Mouse (Mus musculus) ES-E14 (cell line): ENCODE results near the gene Gstp1. TPM values are rescaled to one million over a fixed set of nuclear protein-coding genes. Genes with fewer than 3 reads are reported as not detected.
A peak's percentile ranks its signal among the peaks of the same experiment; 100 is the strongest.
"Not testable (repeated sequence)": the region's sequence is repeated elsewhere in the genome, so short reads cannot be mapped to it uniquely, and the experiment has no call there.

Experiments
- DNase-seq: peaks from one replicate; pipeline ENCODE4 v3.0.0-alpha.2; 2013; ENCODE audit warnings: low read depth, low spot score
- H3K27ac ChIP-seq: 2 replicates; pipeline ENCODE4 v1.5.1; 2012; ENCODE audit warnings: low read depth, mild to moderate bottlenecking, low read length, moderate library complexity, mixed read lengths; ENCODE audit not compliant: poor library complexity, insufficient read depth, severe bottlenecking
- H3K36me3 ChIP-seq: 2 replicates; pipeline ENCODE4 v1.6.1; 2012; ENCODE audit warnings: mild to moderate bottlenecking, low read length, moderate library complexity, mixed read lengths; ENCODE audit not compliant: control insufficient read depth, poor library complexity, insufficient read depth, severe bottlenecking
- H3K4me1 ChIP-seq, 2 experiments: fragments of 150-350 bp in 1 of 2; sonication (generic) in 1 of 2; 2 replicates each; pipeline ENCODE4 v1.6.1; 2012; ENCODE audit warnings: low read length in 2 of 2, mild to moderate bottlenecking in 1 of 2, mixed read lengths in 1 of 2; ENCODE audit not compliant: control insufficient read depth in 2 of 2, insufficient read depth in 2 of 2, poor library complexity in 1 of 2
- H3K4me3 ChIP-seq, 2 experiments: fragments of 150-350 bp in 1 of 2; sonication (generic) in 1 of 2; 2 replicates each; pipeline ENCODE4 v1.5.1; 2012; ENCODE audit warnings: low read length in 2 of 2, low read depth in 1 of 2, mild to moderate bottlenecking in 1 of 2, mixed read lengths in 1 of 2; ENCODE audit not compliant: insufficient read depth in 1 of 2, poor library complexity in 1 of 2, severe bottlenecking in 1 of 2
- H3K9ac ChIP-seq: 2 replicates; pipeline ENCODE4 v1.6.1; 2012; ENCODE audit warnings: low read depth, mild to moderate bottlenecking, low read length, mixed read lengths; ENCODE audit not compliant: poor library complexity, insufficient read depth, severe bottlenecking
- H3K9me3 ChIP-seq: fragments of 150-350 bp; sonication (generic); 2 replicates; pipeline ENCODE4 v1.6.1; 2012; ENCODE audit warnings: low read depth, mild to moderate bottlenecking, low read length; ENCODE audit not compliant: control insufficient read depth, insufficient read depth
- CHD2 ChIP-seq: IDR thresholded peaks from 2 replicates; pipeline ENCODE4 v1.6.1; 2014; ENCODE audit warnings: mild to moderate bottlenecking, low read depth, low read length, inconsistent platforms
- HCFC1 ChIP-seq: IDR thresholded peaks from 2 replicates; pipeline ENCODE4 v1.6.1; 2012; ENCODE audit warnings: low read length, inconsistent platforms, borderline replicate concordance; ENCODE audit not compliant: insufficient read depth
- MAFK ChIP-seq: IDR thresholded peaks from 2 replicates; pipeline ENCODE4 v1.6.1; 2014; ENCODE audit warnings: mild to moderate bottlenecking, low read depth, low read length, inconsistent platforms; ENCODE audit not compliant: insufficient read depth
- ZC3H11A ChIP-seq: IDR thresholded peaks from 2 replicates; pipeline ENCODE4 v1.6.1; 2012; ENCODE audit warnings: low read depth, mild to moderate bottlenecking, inconsistent platforms, low read length, borderline replicate concordance
- ZNF384 ChIP-seq: IDR thresholded peaks from 2 replicates; pipeline ENCODE4 v1.6.1; 2012; ENCODE audit warnings: low read depth, low read length, inconsistent platforms
- in situ Hi-C, 2 experiments: fragments of 600-800 bp; cut with MboI; formaldehyde crosslinking; loops; one replicate each; pipeline ENCODE4 v1.15.1; 2025; ENCODE audit warnings: low sequenced_read_pairs in 2 of 2, inconsistent platforms in 1 of 2; ENCODE audit not compliant: unreplicated experiment in 2 of 2
- total RNA-seq: library from RNA; depleted of rRNA; stranded (reverse); fragments of 300-350 nt; gene quantifications from 2 replicates; pipeline ENCODE4 v1.2.3, GENCODE M21; 2012

Gene Gstp1
- total RNA-seq, 1 experiment = 146 TPM

GRCm38 (mm10) chr19:4051016-4051415 lies 13.2 kb upstream of the Gstp1 start:
- Histone ChIP-seq H3K9me3 (no peaks in the 10 kb centered on the region), H3K9ac (no peak overlapping the region), H3K36me3 (no peaks in the 10 kb centered on the region), H3K4me1 (peaks cover 8 to 10% of the 10 kb centered on the region in 2 experiments), H3K27ac (no peak overlapping the region), H3K4me3 (no peak overlapping the region)
- DNase-seq = no peak
- TF ChIP-seq ZNF384 (no peak), ZC3H11A (no peak), CHD2 (no peak), HCFC1 (no peak), MAFK (no peak)
- in situ Hi-C loops = no loop called here

- H3K4me1 ChIP-seq, H3K27ac ChIP-seq, H3K9me3 ChIP-seq, H3K9ac ChIP-seq, in situ Hi-C loops, DNase-seq, H3K36me3 ChIP-seq, H3K4me3 ChIP-seq: not testable (repeated sequence)
- TF ChIP-seq ZNF384 = 0 out of 2 replicates have a peak, but pooled peaks have one; percentile 7
Measured at GRCm38 (mm10) chr19:4049069-4049468, 11.3 kb upstream of the Gstp1 start.

GRCm38 (mm10) chr19:4047859-4048258 lies 10.1 kb upstream of the Gstp1 start:
- in situ Hi-C loops = no loop called here

GRCm38 (mm10) chr19:4046866-4047254 lies 9.1 kb upstream of the Gstp1 start:
- TF ChIP-seq MAFK = 0 out of 2 replicates have a peak, but pooled peaks have one; percentile 49
- TF ChIP-seq HCFC1 = no peak
- Histone ChIP-seq H3K9me3 (no peaks in the 10 kb centered on the region), H3K36me3 (no peaks in the 10 kb centered on the region; the same call in 1 of the 2 replicates), H3K27ac (peak overlapping the region; percentile 97), H3K9ac (peak overlapping the region; percentile 13), H3K4me3 (peak overlapping the region; percentile 15 to 18; a peak in 3 of 4 replicates), H3K4me1 (peaks cover 4 to 11% of the 10 kb centered on the region in 2 experiments; a peak in 3 of 4 replicates)
- peak; percentile 65 for DNase-seq
- in situ Hi-C loops = no loop called here

More at GRCm38 (mm10) chr19:4047859-4048258, 10.1 kb upstream of the Gstp1 start:
- Histone ChIP-seq H3K27ac (no peak overlapping the region; the same call in 1 of the 2 replicates), H3K9me3 (no peaks in the 10 kb centered on the region), H3K36me3 (no peaks in the 10 kb centered on the region; the same call in 1 of the 2 replicates), H3K9ac (no peak overlapping the region; the same call in 1 of the 2 replicates), H3K4me1 (peaks cover 2 to 8% of the 10 kb centered on the region in 2 experiments; a peak in 3 of 4 replicates), H3K4me3 (no peak overlapping the region)
- TF ChIP-seq MAFK (no peak), ZC3H11A (peak; percentile 70; the same call in 1 of the 2 replicates), HCFC1 (no peak)
- peak; percentile 86 for DNase-seq
